Mouse (Mus musculus) central nervous system, embryonic 14 days (tissue): Measurements from ENCODE around the gene Uchl5. TPM values are rescaled to one million over a fixed set of nuclear protein-coding genes. Genes with fewer than 3 reads are reported as not detected.

ENCODE experiments used
- polyA plus RNA-seq: library from polyadenylated mRNA; depleted of rRNA; stranded (reverse); fragments of >200 nt; gene quantifications from 2 replicates; pipeline ENCODE4 v1.2.3, GENCODE M21; 2012; rRNA removed

Uchl5 gene
- polyA plus RNA-seq = 18.3 and 21.1 TPM in 2 replicates

DNA sequence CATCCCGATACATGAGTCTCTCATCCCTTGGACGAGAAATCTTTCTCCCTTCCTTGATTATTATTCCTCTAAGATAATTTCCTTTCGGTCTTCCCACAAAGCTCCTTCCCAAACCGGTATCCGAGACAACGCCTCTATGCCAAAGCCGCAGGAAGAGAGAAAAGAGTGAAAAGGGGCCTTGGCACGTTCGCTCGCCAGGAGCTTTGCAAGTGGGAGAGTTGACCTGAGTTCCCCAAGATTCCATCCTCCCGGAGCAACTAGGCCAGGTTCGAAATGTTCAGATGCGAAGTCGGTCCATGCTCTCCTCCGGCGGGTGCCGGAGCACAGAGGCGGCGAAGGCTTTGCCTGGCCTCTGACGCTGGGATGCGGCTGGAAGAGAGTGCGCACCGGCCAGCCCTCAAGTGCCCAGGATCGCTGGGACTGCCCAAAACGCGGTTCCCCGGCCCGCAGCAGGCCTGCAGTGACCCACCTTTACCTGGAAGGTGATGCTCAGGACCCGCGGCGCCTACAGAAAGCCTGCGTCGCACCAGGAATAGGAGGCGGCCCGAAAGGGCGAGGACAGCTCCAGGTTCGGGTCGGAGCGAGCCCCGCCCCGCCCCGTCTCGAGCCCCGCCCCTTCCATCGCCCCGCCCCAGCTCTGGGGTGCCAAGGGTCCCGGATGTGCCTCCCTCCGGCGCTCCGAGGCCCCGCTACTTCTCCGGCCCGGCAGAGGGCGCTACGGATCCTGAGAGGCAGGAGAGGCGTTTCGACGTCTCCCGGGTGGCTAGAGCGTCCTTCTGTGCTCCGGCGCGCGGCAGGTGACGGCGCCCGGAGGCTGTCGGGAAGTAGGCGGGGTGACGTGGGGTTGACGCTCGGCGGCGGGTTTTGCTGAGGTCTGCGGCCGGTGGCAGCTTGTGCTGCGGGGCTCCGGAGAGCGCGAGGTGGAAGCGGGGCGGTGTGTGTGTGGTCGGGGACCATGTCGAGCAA, at the start of gene Uchl5, which contains the start of gene Trove2:
Gene Uchl5, plus strand, starts transcription at position 827 of the 966 bp plus-strand sequence.
Gene Trove2, minus strand, starts transcription at position 623 of the 966 bp plus-strand sequence.

Other genes with a start within 250 kb of the Uchl5 start
- gene B3galt2, start 136.6 kb upstream of the Uchl5 start, polyA plus RNA-seq = 2.7 and 2.9 TPM in 2 replicates
- gene Cdc73, start 74.4 kb upstream of the Uchl5 start, polyA plus RNA-seq = 22.3 and 27.0 TPM in 2 replicates
- gene Glrx2, start 60.9 kb upstream of the Uchl5 start, polyA plus RNA-seq = 92.5 and 103 TPM in 2 replicates
- gene Trove2, start 204 bp upstream of the Uchl5 start, polyA plus RNA-seq = 12.4 and 14.7 TPM in 2 replicates
- 49.1 and 52.6 TPM in 2 replicates for gene Rgs2, start 226.9 kb downstream of the Uchl5 start, polyA plus RNA-seq